Mouse (Mus musculus) adrenal gland, postnatal 25 days (tissue): ENCODE data around the gene Btnl2. TPM values are rescaled to one million over a fixed set of nuclear protein-coding genes. Genes with fewer than 3 reads are reported as not detected.

Source experiments
- DNase-seq: peaks from one replicate; pipeline ENCODE4 v3.0.0; 2021; ENCODE audit warnings: mixed read lengths
- total RNA-seq: library from RNA; stranded (reverse); gene quantifications from 2 replicates; pipeline ENCODE4 v1.2.3, GENCODE M21; 2021

Btnl2 gene
- total RNA-seq, 1 experiment from 2014 or later: 0.43 TPM

DNA sequence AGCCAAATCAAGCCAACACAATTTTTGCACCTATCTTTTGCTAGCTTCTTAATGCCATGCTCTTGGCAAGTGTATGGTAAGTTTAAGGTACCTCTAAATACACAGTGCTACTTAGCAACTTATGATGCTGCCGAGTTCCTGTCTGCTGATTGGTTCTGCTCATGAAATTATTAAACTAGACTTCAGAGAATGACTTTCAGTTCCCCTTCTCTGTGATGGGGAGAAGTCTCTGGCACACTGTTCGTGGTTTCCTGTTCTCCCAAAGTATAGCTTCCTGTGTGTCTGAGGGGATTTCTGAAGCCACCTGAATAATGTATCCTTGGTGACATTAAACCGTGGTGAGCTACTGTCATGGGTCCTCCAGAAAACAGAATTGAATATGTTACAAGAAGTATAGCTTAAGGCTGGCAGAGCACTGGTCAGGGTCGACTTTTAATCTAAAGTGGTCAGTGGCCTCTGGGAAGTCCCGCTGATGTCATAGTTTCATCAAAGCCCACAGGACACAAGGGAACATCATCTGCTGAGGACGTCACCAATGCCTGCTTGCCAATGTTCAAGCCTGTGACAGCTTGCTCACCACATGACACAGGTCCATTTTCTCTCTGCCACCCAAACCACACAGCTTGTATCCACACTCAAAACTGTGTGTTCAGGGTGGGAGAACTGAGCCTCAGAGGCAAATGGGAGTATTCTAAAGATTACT, 6.9 kb upstream of the Btnl2 start:
- DNase-seq: peak; percentile 14

DNA sequence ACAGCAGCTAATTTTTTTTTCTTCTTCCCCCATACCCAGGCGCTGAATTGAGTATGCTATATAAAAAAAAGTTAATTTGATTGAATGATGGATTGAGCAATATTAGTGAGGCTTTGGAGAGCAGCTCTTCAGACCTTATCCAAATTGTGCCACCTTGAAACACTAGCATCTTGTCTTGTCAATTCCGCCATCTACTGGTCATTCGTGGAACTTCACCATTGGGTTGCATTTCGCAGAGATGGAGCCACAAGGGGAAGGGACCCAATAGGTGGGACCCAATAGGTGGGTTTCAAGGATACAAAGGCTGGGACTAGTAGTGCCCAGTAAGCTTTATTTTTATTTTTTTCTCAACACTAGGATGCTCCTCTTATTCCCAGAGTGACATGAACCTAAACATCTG, 5.2 kb upstream of the Btnl2 start:
- peak; percentile 62 for DNase-seq

DNA sequence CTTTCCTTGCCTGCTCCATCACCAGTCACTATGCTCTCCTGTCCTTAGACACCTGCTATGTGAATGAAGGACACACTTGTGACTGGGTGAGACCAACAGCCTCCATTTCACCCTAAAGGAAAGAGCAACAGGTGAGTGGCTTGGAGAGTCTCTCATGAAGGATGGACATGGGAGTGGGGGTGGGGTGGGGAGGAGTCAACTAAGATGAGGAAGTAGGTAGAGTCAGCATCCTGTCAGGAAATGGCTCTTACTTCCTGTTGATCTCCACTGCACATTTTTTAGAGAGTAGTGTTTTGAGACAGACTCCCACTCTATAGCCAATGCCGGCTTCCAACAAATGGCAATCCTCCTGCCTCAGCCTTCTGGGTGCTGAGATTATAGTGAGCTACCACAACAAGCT, 318 bp downstream of the Btnl2 start:
- DNase-seq: no peak

DNA sequence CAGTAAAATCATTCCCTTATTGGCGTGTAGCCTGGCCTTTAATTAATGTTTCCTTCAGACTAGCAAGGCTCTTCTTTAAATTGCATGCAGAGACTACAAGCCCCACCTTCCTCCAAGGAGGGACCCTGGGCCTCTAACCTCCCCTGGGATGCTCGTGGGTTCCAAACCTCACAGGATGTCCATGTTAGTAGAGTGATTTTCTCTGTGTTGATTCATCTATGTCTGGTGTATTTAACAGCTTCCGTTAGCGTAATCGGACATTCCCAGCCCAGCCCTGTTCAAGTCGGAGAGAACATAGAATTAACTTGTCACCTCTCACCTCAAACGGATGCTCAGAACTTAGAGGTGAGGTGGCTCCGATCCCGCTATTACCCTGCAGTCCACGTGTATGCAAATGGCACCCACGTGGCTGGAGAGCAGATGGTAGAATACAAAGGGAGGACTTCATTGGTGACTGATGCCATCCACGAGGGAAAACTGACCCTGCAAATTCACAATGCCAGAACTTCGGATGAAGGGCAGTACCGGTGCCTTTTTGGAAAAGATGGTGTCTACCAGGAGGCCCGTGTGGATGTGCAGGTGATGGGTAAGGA, 8.4 kb downstream of the Btnl2 start:
- no peak for DNase-seq

DNA sequence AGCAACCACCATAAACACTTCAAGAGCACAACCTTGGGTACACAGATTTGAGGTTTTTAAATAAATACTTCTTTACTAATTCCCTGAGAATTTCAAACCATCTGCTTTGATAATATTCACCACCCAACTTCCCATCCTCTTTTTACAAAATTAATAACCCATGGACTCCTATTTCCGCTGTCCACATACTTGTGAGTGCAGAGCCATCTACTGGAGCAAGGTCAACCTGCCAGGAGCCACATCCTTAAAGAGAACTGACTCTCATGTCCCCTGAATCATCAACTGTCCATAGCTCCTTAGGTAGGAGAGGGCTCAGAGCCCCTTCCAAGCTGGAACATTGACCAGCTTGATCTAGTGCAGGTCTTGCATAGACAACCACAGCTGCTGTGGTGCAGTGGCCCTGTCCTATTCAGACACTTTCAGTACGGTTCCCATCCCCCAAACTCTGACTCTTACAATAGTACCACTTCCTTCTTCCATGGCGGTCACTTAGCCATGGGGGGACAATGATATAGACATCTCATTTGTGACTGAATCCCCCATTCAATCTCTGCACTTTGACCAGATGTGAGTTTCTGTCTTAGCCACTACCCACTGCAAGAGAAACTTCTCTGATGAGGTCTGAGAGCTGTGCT, 9.2 kb downstream of the Btnl2 start:
- DNase-seq: no peak

DNA sequence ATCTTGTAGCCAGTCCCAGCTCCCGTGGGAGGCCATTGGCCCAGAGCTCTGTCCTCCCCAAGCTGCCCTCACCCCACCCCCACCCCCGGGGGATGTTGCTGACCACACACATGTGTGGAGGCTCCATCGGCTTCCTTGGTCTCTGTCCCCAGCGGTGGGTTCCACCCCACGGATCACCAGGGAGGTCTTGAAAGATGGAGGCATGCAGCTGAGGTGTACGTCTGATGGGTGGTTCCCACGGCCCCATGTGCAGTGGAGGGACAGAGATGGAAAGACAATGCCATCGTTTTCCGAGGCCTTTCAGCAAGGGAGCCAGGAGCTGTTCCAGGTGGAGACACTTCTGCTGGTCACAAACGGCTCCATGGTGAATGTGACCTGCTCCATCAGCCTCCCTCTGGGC, 10.4 kb downstream of the Btnl2 start:
- DNase-seq: no peak

DNA sequence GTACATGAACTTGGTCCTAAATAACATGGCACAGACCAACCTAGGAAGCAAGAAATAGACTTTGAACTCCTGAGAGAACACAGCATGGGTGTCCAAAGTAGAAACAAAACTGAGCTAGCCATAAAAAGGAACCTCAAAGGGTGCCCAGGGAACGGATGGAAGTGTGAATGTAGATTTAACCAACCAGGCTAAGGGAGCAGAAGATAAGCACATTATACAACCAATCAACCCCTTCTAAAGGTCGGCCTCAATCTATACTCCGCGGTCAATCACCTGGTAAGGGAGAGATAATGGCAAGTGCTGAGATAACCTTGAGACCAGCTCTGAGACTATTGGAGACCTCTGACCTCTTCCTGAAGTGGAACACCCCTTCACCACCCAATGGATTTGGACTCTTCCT, 15.9 kb downstream of the Btnl2 start:
- no peak for DNase-seq

DNA sequence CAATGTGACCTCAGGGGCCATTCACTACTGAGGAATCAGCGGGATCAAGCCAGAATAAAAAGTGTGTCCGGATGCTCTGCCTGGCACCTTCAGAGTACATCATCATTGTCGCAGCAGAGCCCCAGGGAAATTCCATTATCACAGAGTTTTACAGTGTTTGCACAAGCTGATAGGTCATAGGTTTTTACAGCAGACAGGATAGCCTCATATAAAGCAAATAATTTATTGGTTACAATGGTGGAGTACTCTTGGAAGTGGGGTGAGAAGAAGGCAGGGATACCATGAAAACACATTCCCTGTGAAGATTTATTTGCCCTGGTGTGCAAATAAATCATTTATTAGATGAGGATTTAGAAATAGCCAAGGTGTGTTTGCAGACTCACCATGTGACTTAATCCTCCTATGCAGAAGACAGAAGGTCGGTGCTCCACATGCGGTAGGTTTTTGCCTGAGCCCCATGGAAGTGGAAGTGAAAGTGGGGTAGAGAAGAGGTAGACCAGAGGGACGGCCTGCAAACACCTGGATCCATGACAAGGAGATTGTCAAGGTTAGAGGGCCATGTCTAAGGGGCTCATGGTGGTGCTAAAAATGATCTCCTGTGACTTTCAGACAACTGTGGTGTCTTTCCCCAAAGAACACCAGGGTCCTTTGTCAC, 18.6 kb downstream of the Btnl2 start:
- no peak for DNase-seq

DNA sequence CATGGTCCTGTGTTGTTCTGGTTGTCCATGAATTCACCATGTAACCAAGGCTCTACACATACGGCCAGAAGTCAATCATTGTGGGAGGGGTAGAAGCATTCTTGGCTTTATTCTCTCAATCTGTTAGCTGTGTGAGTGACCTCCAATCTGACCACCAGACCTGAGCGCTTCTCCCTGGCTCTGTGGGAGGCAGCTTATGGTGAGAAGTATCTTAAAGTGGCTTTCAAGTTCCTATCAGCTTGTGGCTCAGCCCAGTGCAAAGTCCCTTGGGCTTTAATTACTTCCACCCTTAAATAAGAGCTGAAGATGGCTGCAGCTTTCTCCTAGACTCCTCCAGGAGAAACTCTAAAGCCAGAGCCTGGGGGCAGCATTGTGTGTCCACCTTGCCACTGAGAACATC, 22.2 kb downstream of the Btnl2 start, which contains the start of gene Btnl1:
Gene Btnl1 (plus strand): TSS at position 286 of the 400 bp plus-strand sequence.
- DNase-seq: no peak

DNA sequence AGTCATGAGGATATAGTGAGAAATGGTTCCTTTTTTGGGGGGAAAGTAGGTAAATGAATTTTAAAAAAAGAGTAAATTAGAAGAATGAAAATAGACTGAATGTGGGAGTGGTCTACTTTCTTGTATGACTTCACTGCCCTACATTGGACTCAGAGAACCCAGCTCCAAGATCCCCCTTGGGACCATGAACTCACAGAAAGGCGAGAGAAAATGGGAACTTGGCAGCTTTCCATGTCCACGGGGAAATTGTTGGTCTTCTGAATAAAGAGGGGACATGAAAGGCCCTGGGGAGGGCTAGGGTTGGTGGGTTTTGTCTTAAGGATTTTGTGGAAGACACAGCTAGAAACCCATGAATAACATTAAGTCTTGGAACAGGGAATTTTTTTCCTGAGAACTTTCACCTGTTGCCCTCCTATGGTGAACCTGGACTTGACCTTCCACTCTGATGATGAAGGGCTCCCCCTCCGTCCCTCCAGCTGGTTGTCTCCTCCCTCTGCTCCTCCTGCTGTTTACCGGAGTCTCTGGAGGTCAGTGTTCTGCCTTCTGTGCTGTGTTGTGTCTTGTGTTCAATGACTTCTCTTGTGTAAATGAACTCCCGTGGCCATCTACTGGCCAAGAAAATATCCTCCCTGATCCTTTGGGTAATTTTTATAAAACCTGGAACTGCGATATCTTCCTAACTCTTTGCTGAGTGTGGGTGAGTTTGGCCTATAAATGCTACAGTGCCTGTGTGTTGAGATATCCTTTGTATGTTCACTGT, 23.0 kb downstream of the Btnl2 start:
- DNase-seq: no peak

DNA sequence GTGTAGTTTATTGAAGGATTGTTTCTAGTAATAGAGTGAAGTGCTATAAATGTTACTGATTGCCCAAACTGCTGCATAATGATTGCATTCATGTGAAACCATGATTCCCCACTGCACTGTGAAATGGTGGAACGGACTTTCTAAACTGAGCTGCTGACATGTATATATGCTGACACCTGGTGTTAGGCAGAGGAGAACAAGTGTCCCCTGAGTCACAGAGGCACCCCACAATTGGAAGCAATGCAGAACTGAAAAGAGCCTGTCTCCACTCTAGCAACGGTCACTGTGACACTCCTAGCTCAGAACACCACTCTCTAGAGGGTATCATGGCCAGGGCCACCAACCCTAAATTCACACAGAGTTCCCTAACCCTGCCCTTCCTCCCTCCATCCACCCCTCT, 24.1 kb downstream of the Btnl2 start:
- DNase-seq: no peak

DNA sequence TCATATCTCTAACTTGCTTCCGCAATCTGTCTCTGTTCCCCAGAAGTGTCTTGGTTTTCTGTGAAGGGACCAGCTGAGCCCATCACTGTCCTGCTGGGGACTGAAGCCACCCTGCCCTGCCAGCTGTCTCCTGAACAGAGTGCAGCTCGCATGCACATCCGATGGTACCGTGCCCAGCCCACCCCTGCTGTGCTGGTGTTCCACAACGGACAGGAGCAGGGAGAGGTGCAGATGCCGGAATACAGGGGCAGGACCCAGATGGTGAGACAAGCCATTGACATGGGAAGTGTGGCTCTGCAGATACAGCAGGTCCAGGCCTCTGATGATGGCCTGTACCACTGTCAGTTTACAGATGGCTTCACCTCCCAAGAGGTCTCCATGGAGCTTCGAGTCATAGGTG, 24.8 kb downstream of the Btnl2 start:
- no peak for DNase-seq

DNA sequence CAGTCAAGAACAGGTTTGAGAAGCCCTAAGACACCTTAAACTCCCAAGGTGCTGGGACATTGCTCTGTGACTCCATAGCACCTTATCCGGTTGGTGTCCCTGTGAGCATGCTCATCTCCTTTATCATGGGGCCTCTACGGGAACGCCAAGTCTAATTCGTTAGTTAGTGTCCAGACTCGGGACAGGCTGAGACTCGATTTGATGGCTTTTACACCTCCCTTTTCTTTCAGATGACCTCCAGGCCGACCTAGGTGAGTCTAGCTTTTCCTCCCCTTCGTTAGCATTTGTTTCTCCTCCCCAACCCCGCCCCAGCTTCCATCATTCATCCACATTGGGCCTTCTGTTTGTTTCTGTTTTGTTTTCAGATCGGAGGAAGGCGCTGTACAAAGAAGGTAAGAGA, 27.3 kb downstream of the Btnl2 start:
- DNase-seq: no peak

DNA sequence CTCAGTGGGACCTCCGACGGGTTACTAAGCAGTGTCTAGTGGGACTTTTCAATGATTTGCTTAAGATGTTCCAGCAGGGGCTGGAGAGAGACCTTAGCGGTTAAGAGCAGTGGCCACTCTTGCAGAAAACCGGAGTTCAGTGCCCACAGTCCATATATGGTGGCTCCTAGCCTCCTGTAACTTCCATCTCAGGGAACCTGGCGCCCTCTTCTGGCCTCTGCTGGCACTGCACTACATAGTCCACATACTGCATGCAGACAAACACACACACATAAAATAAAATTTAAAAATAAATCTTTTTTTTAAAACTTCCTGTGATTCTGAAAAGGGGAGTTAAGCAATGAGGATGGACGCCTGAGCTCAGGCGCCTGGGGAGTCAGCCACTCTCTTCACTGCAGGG, 28.6 kb downstream of the Btnl2 start:
- no peak for DNase-seq

DNA sequence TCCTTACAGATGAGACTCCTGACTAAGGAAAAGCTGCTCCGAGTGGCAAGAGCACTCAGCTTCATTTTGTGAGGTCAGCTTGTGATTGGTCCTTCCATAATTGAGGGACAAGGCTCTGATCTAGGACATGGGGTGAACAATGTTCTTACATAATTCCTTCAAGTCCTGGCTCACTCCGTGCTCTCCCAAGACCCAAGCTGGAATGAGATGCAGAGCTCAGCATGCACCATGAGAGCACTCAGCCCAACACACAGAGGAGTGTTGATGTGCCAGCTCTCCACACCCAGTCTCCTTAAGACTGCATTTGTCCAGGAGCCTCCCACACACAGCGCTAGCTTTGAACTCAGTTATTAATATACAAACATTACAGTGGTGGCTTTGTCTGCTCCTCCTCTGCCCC, 30.1 kb downstream of the Btnl2 start:
- DNase-seq: no peak

DNA sequence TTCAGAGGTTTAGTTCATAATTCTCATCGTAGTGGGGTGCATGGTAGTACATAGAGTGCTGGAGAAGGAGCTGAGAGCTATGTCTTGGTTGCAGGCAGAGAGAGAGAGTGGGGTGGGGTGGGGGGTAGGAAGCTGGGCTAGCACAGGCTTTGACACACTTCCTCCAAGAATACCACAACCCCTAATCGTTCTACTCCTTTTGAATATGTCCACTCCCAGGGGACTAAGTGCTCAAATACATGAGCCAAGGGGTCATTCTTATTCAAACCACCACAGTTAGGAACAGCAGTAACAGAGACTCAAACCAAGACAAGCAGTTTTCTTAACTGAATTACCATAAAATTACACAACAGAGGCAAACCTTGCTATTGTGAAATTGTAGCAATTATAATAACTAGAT, 32.0 kb downstream of the Btnl2 start:
- no peak for DNase-seq

DNA sequence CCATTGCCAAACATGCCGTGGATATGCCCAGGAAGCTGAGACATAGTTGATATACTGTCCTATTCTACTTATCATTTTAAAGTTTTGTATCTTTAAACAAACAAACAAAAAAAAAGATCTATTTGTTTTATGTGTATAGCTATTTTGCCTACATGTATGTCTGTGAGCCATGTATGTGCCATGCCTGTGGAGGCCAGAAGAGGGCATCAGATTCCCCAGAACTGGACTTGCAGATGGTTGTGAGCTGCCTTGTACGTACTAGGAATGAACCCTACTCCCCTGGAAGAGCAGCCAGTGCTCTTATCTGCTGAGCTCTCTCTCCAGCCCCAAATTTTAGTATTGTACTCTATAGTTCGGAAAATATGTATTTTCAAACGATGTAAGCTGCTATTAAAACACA, 33.9 kb downstream of the Btnl2 start:
- DNase-seq: peak; percentile 40

DNA sequence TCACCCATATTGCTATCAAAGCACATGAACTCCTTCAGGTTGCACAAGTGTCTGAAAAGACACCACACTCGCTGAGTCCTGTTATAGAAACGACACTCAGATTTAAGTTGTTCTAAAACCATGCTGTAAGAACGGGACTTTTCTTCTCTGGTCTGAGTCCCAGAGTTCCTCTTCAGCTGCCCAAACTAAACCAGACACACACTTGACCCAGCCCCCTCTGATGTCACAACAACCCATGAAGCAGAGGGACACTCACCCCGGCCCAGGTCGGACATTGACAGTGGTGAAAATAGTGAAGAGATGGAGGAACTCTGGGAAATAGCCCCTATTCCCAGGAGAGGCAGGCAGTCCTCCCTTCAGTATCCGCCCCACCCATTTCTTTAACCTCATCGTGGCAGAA, 36.9 kb downstream of the Btnl2 start:
- DNase-seq: no peak

DNA sequence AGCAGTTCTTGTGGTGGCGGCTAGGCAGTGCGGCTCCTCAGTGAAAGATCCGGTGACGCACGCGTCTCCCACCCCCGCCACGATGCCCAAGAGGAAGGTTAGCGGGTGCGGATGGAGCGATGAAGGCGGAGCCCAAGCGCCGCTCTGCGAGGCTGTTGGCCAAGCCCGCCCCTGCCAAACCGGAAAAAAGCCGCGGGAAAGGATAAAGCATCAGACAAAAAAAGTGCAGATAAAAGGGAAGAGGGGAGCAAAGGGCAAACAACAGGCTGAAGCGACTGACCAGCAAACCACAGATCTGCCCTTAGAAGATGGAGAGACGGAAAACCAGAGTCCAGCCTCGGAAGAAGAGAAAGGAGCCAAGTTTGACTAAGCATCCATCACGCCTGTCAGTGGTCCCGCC, 37.7 kb downstream of the Btnl2 start:
- peak; percentile 35 for DNase-seq

DNA sequence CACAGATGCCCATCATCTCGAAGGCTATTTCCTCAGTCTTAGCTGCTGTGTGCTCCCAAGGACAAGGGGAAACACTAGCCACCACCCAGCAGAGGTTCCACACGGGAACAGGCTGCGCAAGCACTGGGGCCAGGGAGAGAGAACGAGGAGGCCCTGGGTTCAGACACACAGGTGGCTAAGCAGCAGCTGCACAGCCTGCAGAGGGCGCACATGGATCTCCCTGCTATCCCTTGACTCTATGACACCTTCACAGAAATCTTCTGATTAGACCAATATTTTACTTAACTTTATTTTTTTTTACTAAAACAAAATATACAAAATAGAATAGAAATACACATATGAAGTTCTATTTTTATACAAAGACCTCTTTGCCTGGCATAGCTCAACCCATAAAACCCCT, 42.7 kb downstream of the Btnl2 start:
- DNase-seq: peak; percentile 15

DNA sequence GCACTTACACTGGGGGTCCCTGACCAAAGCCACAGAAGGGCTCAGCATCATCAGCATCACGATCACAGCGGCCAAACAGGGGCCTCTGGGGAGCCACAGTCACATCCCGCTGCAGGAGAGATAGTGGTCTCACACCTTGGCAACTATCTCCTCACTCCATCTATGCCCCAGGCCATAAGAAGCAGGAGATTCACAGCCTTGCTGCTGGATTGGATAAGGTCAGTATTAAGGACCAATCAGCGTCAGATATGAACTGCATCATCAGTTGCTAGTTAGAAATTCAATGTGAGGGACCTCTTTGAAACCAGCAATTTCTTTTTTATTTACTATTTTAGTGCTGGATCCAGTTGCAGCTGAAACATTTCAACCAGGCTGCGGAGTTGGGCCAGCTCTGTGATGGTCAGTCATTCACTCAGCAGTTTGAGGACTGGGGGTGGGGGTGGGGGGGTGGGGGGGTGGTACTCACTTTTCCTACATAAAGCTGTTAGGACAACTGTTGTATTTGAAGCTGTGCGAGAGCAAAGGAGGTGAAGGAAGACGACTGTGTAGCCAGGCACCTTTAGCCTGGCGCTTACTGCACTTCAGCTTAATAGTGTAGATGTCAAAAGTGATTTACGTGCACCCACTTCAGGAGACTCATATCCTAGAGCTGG, 43.6 kb downstream of the Btnl2 start:
- no peak for DNase-seq
